In the genomic region with DNA sequence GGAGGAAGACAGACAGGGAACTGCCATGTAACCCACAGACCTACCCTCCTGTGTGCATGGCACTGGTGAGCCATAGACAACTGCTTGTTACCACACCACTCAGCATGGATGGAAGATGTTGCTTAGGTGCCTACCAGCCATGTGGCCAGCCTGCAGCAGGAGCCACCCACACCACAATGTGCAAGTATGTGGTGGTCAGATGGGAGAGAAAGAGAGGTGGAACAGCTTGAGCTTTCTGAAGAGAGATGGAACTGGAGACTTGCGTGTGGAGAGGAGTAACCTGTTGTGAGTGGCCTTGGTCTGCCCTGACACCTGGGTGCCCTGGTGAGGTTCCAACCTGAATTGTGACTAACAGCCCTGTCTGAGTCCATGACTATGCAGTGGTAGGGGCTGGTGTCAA, we compare ENCODE assay signal across 32 mouse cellular contexts. TPM values are rescaled to one million over a fixed set of nuclear protein-coding genes. Genes with fewer than 3 reads are reported as not detected.
"Had no signal": no experiment of that assay in that cellular context is flagged by ENCODE, and none has a peak within 500 bp of the region (broad histone marks: within the 10 kb centered on the region; RNA-seq: fewer than 3 reads in every experiment).

No protein-coding gene starts in this region.

- H3K27ac ChIP-seq: heart, embryonic 10.5 days; hindbrain, embryonic 13.5 days; hindbrain, embryonic 15.5 days; hindbrain, postnatal 0 days; kidney, embryonic 15.5 days; kidney, postnatal 0 days; limb, embryonic 13.5 days; limb, embryonic 15.5 days; liver, embryonic 12.5 days had no signal

- H3K27me3 ChIP-seq: limb, embryonic 13.5 days; limb, embryonic 15.5 days; liver, embryonic 12.5 days had no signal

- H3K4me2 ChIP-seq: heart, embryonic 12.5 days; hindbrain, embryonic 13.5 days; hindbrain, embryonic 15.5 days; kidney, embryonic 15.5 days; limb, embryonic 13.5 days; limb, embryonic 15.5 days; liver, embryonic 12.5 days had no signal

- H3K9me3 ChIP-seq: heart, embryonic 10.5 days; heart, embryonic 12.5 days; hindbrain, embryonic 13.5 days; hindbrain, embryonic 15.5 days; kidney, embryonic 15.5 days; limb, embryonic 13.5 days; limb, embryonic 15.5 days; liver, embryonic 12.5 days had no signal

- H3K4me3 ChIP-seq: heart, embryonic 10.5 days; heart, embryonic 12.5 days; hindbrain, embryonic 13.5 days; hindbrain, embryonic 15.5 days; kidney, embryonic 15.5 days; limb, embryonic 13.5 days; limb, embryonic 15.5 days; liver, embryonic 12.5 days had no signal

- DNase-seq: gastrocnemius, postnatal 14 days; gastrocnemius, postnatal 36 days; heart, adult 18-20 months; heart, postnatal 14 days; heart, postnatal 36 days; kidney, adult 11 months; kidney, adult 2 months; kidney, adult 9 months; kidney, postnatal 14 days; kidney, postnatal 36 days; layer of hippocampus, adult 9-11 months; layer of hippocampus, postnatal 36 days; left cerebral cortex, postnatal 4 days had no signal

- H3K36me3 ChIP-seq: heart, embryonic 10.5 days; heart, embryonic 12.5 days; hindbrain, embryonic 13.5 days; hindbrain, embryonic 15.5 days; kidney, embryonic 15.5 days; limb, embryonic 13.5 days; limb, embryonic 15.5 days; liver, embryonic 12.5 days had no signal

- H3K9ac ChIP-seq: heart, embryonic 12.5 days; hindbrain, embryonic 13.5 days; hindbrain, embryonic 15.5 days; kidney, embryonic 15.5 days; limb, embryonic 13.5 days; limb, embryonic 15.5 days; liver, embryonic 12.5 days had no signal

- H3K4me1 ChIP-seq: heart, embryonic 10.5 days; heart, embryonic 12.5 days; hindbrain, embryonic 13.5 days; hindbrain, embryonic 15.5 days; limb, embryonic 13.5 days; limb, embryonic 15.5 days; liver, embryonic 12.5 days had no signal

- ATAC-seq: hindbrain, postnatal 0 days; intestine, embryonic 16.5 days; liver, embryonic 12.5 days had no signal

RNA-seq across cellular contexts. Expression of a gene that starts 50.4 kb away (rescaled TPM):
- total RNA-seq: gastrocnemius, adult 18-20 months; gastrocnemius, adult 8-10 months; gastrocnemius, postnatal 36 days; heart, adult 18-20 months; heart, adult 8-10 months; heart, postnatal 14 days; heart, postnatal 36 days; hematopoietic stem cell, adult 5-6 weeks; liver, adult 2 months had no signal
- polyA plus RNA-seq: gonadal fat pad, adult 2 months; heart, embryonic 12.5 days; heart, embryonic 14.5 days; heart, embryonic 16.5 days; kidney, adult 2 months; kidney, embryonic 15.5 days; kidney, postnatal 0 days; limb, embryonic 13.5 days; limb, embryonic 15.5 days; liver, adult 2 months; liver, embryonic 12.5 days had no signal
